14 mouse cellular contexts compared by ENCODE assay signal in genomic region chr11:97524306-97524705, GRCm38 (mm10). TPM values are rescaled to one million over a fixed set of nuclear protein-coding genes. Genes with fewer than 3 reads are reported as not detected.
DNase-seq lines count a peak whose midpoint lies in the region; ATAC-seq lines count a peak whose summit lies in the region.
"Had no signal": no experiment of that assay in that cellular context is flagged by ENCODE, and none has a peak within 500 bp of the region (broad histone marks: within the 10 kb centered on the region; RNA-seq: fewer than 3 reads in every experiment).

No protein-coding gene starts in this region.

- no peak overlapping the region; the same call in 1 of the 2 replicates for H3K9ac ChIP-seq in hindbrain, embryonic 16.5 days (ENCODE audit: low read depth, low read length)
- H3K9ac ChIP-seq in forebrain, embryonic 15.5 days (replicated peaks), result no peak overlapping the region; the same call in 1 of the 2 replicates
- H3K9ac ChIP-seq in midbrain, embryonic 14.5 days (replicated peaks; ENCODE audit: low read length), result 0 out of 2 replicates have a peak overlapping the region, but pooled peaks have one; percentile 6
- H3K9ac ChIP-seq: embryonic facial prominence, embryonic 15.5 days; limb, embryonic 15.5 days had no signal

- no peak for ATAC-seq in hindbrain, embryonic 16.5 days
- ATAC-seq in forebrain, embryonic 15.5 days (replicated peaks), result no peak
- no peak for ATAC-seq in midbrain, embryonic 14.5 days (ENCODE audit: low FRiP score, low TSS enrichment)
- ATAC-seq: CD4-positive, CD25-positive, alpha-beta regulatory T cell, adult 4 months had no signal

- peak overlapping the region; percentile 12; the same call in 1 of the 2 replicates for H3K4me3 ChIP-seq in hindbrain, embryonic 10.5 days
- H3K4me3 ChIP-seq in hindbrain, embryonic 16.5 days (ENCODE audit: low read length), result no peak overlapping the region
- H3K4me3 ChIP-seq in forebrain, embryonic 15.5 days, result no peak overlapping the region
- no peak overlapping the region for H3K4me3 ChIP-seq in midbrain, embryonic 14.5 days (replicated peaks; ENCODE audit: low read depth, low read length)
- H3K4me3 ChIP-seq: embryonic facial prominence, embryonic 15.5 days; limb, embryonic 15.5 days had no signal

- 62% methylated on average over 9 of the region's 9 CpGs for WGBS in hindbrain, embryonic 10.5 days
- 56% methylated on average over 9 of the region's 9 CpGs for WGBS in hindbrain, embryonic 16.5 days
- 68% methylated on average over 9 of the region's 9 CpGs for WGBS in forebrain, embryonic 15.5 days
- 65% methylated on average over 9 of the region's 9 CpGs for WGBS in midbrain, embryonic 14.5 days

- peak overlapping the region; percentile 82 for H3K27ac ChIP-seq in hindbrain, embryonic 10.5 days
- no peak overlapping the region for H3K27ac ChIP-seq in hindbrain, embryonic 16.5 days (ENCODE audit: low read depth, low read length)
- peak overlapping the region; percentile 23 for H3K27ac ChIP-seq in forebrain, embryonic 15.5 days (replicated peaks)
- H3K27ac ChIP-seq in midbrain, embryonic 14.5 days (replicated peaks; ENCODE audit: low read depth, low read length), result peak overlapping the region; percentile 72
- H3K27ac ChIP-seq: embryonic facial prominence, embryonic 15.5 days; limb, embryonic 15.5 days; macrophage had no signal

- H3K4me2 ChIP-seq in hindbrain, embryonic 16.5 days (ENCODE audit: low read length), result no peak overlapping the region
- no peak overlapping the region for H3K4me2 ChIP-seq in forebrain, embryonic 15.5 days (replicated peaks)
- H3K4me2 ChIP-seq in midbrain, embryonic 14.5 days (ENCODE audit: low read length), result no peak overlapping the region
- H3K4me2 ChIP-seq: embryonic facial prominence, embryonic 15.5 days; limb, embryonic 15.5 days had no signal

- intact Hi-C loops in heart, postnatal 36 days (cut with DNase I), result no loop called here

- no peak for DNase-seq in hindbrain, embryonic 10.5 days (ENCODE audit: low spot score)
- peak; percentile 52 for DNase-seq in MN1 (ENCODE audit: low spot score)
- DNase-seq in midbrain, embryonic 14.5 days, result no peak
- no peak for DNase-seq in heart, postnatal 36 days
- no peak for DNase-seq in urinary bladder, postnatal 10 days (ENCODE audit: low spot score)
- DNase-seq in cerebellum, postnatal 4 days (ENCODE audit: low spot score in 2 of 2), result no peak
- DNase-seq: layer of hippocampus, adult 9-11 months had no signal

- H3K36me3 ChIP-seq in hindbrain, embryonic 10.5 days, result peaks cover 38% of the 10 kb centered on the region
- H3K36me3 ChIP-seq in hindbrain, embryonic 16.5 days (ENCODE audit: control insufficient read depth, insufficient read depth, low read length), result peaks cover 23% of the 10 kb centered on the region
- peaks cover 70% of the 10 kb centered on the region for H3K36me3 ChIP-seq in forebrain, embryonic 15.5 days
- H3K36me3 ChIP-seq in midbrain, embryonic 14.5 days (ENCODE audit: control insufficient read depth, insufficient read depth, low read length), result peaks cover 84% of the 10 kb centered on the region
- H3K36me3 ChIP-seq: embryonic facial prominence, embryonic 15.5 days; limb, embryonic 15.5 days had no signal

- H3K27me3 ChIP-seq in hindbrain, embryonic 10.5 days (ENCODE audit: insufficient read depth, poor library complexity, severe bottlenecking), result peaks cover 13% of the 10 kb centered on the region; the same call in 1 of the 2 replicates
- no peaks in the 10 kb centered on the region for H3K27me3 ChIP-seq in hindbrain, embryonic 16.5 days (replicated peaks; ENCODE audit: control insufficient read depth, insufficient read depth, low read length)
- H3K27me3 ChIP-seq in forebrain, embryonic 15.5 days, result no peaks in the 10 kb centered on the region
- no peaks in the 10 kb centered on the region for H3K27me3 ChIP-seq in midbrain, embryonic 14.5 days (ENCODE audit: control insufficient read depth, insufficient read depth, low read length)
- H3K27me3 ChIP-seq: embryonic facial prominence, embryonic 15.5 days had no signal

- H3K9me3 ChIP-seq in hindbrain, embryonic 10.5 days, result no peaks in the 10 kb centered on the region
- H3K9me3 ChIP-seq in hindbrain, embryonic 16.5 days (ENCODE audit: control insufficient read depth, low read length), result no peaks in the 10 kb centered on the region
- H3K9me3 ChIP-seq in forebrain, embryonic 15.5 days, result no peaks in the 10 kb centered on the region
- H3K9me3 ChIP-seq in midbrain, embryonic 14.5 days (ENCODE audit: control insufficient read depth, low read length), result no peaks in the 10 kb centered on the region
- H3K9me3 ChIP-seq: embryonic facial prominence, embryonic 15.5 days; limb, embryonic 15.5 days had no signal

- peaks cover 50% of the 10 kb centered on the region for H3K4me1 ChIP-seq in hindbrain, embryonic 10.5 days (replicated peaks)
- H3K4me1 ChIP-seq in hindbrain, embryonic 16.5 days (ENCODE audit: control insufficient read depth, insufficient read depth, low read depth, low read length), result peaks cover 10% of the 10 kb centered on the region
- 0 out of 2 replicates have a peak, but pooled peaks cover 12% of the 10 kb centered on the region for H3K4me1 ChIP-seq in forebrain, embryonic 15.5 days
- H3K4me1 ChIP-seq in midbrain, embryonic 14.5 days (ENCODE audit: control insufficient read depth, insufficient read depth, low read length), result peaks cover 11% of the 10 kb centered on the region; the same call in 1 of the 2 replicates

RNA-seq across cellular contexts. Expression of gene 4933428G20Rik, which starts 24.2 kb away (rescaled TPM):
- 0.59 and 0.66 TPM in 2 replicates for polyA plus RNA-seq in hindbrain, embryonic 10.5 days (2016; fragmentation: Nextera tagmentation; extraction: Ambion mirVana)
- polyA plus RNA-seq in hindbrain, embryonic 16.5 days (2015; fragmentation: Nextera tagmentation; extraction: Ambion mirVana), result 0.85 and 0.87 TPM in 2 replicates
- 1.0 and 1.1 TPM in 2 replicates for polyA plus RNA-seq in forebrain, embryonic 15.5 days (2015; fragmentation: Nextera tagmentation; extraction: Ambion mirVana)
- polyA plus RNA-seq in midbrain, embryonic 14.5 days (2014; fragmentation: Nextera tagmentation; extraction: Ambion mirVana), result 0.51 TPM in 1 of 2 replicates, not detected in the other
- not detected for total RNA-seq in heart, postnatal 36 days (2021)
- total RNA-seq: heart, adult 8-10 months had no signal
- polyA plus RNA-seq: CD4-positive, CD25-positive, alpha-beta regulatory T cell, adult 4 months; macrophage had no signal

RNA-seq across cellular contexts. Expression of gene Srcin1, which starts 51.7 kb away (rescaled TPM):
- 0.76 and 1.8 TPM in 2 replicates for polyA plus RNA-seq in hindbrain, embryonic 10.5 days (2016; fragmentation: Nextera tagmentation; extraction: Ambion mirVana)
- polyA plus RNA-seq in hindbrain, embryonic 16.5 days (2015; fragmentation: Nextera tagmentation; extraction: Ambion mirVana), result 8.0 and 8.9 TPM in 2 replicates
- polyA plus RNA-seq in forebrain, embryonic 15.5 days (2015; fragmentation: Nextera tagmentation; extraction: Ambion mirVana), result 10.8 and 11.6 TPM in 2 replicates
- polyA plus RNA-seq in midbrain, embryonic 14.5 days (2014; fragmentation: Nextera tagmentation; extraction: Ambion mirVana), result 9.6 and 15.1 TPM in 2 replicates
- total RNA-seq in heart, postnatal 36 days (2021), result under 1 TPM; 0.08 to 0.16 TPM
- polyA plus RNA-seq: CD4-positive, CD25-positive, alpha-beta regulatory T cell, adult 4 months had no signal
